Mouse (Mus musculus): Measurements from ENCODE around the gene Tlx1. TPM values are rescaled to one million over a fixed set of nuclear protein-coding genes. Genes with fewer than 3 reads are reported as not detected.

Tlx1 gene
- not detected for total RNA-seq (2021)
- long read RNA-seq, experiment 1: 0 reads
- long read RNA-seq, experiment 2: 0 reads

GRCm38 (mm10) chr19:45150490-45151181, at the start of gene Tlx1:
TSS of gene Tlx1 (plus strand) at chr19:45150680.
- DNase-seq (ENCODE audit: low spot score in 2 of 2): no peak

GRCm38 (mm10) chr19:45105591-45105990, 44.9 kb upstream of the Tlx1 start:
- no peak for DNase-seq (ENCODE audit: low spot score in 2 of 2)

- no peak for DNase-seq (ENCODE audit: low spot score in 2 of 2)
These were observed 43.8 kb upstream of the Tlx1 start for GRCm38 (mm10) chr19:45106689-45107088.

- DNase-seq (ENCODE audit: low spot score in 2 of 2): no peak
These were observed 39.8 kb upstream of the Tlx1 start for GRCm38 (mm10) chr19:45110681-45111080.

DNA sequence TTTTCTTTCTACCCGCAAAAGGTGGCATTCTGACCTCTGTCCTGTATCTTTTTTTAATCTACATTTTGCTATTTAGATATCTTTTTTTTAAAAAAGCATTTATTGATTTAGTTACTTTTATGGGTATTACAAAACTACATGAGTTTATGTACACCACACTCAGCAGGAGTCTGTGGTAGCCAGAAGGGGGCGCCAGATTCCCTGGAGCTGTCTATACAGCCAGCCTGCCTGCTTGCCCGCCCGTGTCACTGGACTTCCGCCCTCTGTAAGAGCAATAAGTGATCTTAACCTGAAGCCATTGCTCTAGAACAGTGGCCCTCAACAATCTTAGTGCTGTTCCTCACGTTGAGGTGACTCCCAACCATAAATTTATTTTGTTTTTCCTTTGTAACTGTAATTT, 38.0 kb upstream of the Tlx1 start:
- no peak for DNase-seq (ENCODE audit: low spot score in 2 of 2)

- no peak for DNase-seq (ENCODE audit: low spot score in 2 of 2)
These were observed 36.6 kb upstream of the Tlx1 start for GRCm38 (mm10) chr19:45113791-45114460.

DNA sequence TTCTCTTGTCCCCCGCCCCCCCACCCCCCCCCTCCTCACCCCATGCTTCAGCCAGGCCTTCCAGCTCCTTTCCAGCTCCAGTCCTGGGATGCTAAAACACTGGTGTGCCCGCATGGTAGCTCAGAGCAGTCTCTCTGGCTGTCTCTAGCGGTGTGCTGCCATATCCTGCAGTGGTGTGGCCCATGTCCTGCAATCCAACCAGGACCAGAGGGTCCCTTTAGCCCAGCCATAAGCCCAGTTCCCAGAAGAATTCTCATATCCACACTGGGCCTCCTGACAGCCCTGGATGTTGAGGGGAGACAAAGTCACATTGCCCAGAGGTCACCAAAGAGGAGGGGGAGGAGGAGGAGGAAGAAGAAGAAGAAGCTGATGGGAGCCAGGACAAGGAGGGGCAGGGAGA, 35.7 kb upstream of the Tlx1 start:
- no peak for DNase-seq (ENCODE audit: low spot score in 2 of 2)

GRCm38 (mm10) chr19:45116798-45117197, 33.7 kb upstream of the Tlx1 start:
- DNase-seq (ENCODE audit: low spot score in 2 of 2): peak; percentile 27 to 35

- no peak for DNase-seq (ENCODE audit: low spot score in 2 of 2)
These were observed 18.4 kb upstream of the Tlx1 start for GRCm38 (mm10) chr19:45131966-45132628.

DNA sequence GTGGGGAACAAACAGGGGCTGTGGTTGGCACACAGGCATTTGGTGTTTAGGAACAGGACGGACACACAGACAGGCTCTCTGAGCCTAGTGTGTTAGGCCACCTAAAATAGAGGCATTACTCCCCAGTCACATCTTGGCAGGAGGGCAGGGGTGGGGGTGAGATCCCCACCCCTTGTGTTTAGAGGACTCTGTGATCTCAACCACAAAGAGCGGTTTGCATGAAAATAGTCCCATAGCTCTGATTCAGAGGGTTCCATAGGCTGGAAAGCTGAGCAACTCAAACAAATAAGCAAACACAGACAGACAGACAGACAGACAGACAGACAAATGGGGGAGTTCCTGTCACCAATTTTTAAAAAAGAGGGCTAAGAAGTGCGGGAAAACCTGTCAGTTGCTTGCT, 7.9 kb upstream of the Tlx1 start:
- DNase-seq (ENCODE audit: low spot score in 2 of 2): no peak

GRCm38 (mm10) chr19:45143214-45143895, 7.1 kb upstream of the Tlx1 start:
- DNase-seq (ENCODE audit: low spot score in 2 of 2): no peak

- DNase-seq (ENCODE audit: low spot score in 2 of 2): no peak
These were observed 3.4 kb upstream of the Tlx1 start for GRCm38 (mm10) chr19:45147071-45147470.

DNA sequence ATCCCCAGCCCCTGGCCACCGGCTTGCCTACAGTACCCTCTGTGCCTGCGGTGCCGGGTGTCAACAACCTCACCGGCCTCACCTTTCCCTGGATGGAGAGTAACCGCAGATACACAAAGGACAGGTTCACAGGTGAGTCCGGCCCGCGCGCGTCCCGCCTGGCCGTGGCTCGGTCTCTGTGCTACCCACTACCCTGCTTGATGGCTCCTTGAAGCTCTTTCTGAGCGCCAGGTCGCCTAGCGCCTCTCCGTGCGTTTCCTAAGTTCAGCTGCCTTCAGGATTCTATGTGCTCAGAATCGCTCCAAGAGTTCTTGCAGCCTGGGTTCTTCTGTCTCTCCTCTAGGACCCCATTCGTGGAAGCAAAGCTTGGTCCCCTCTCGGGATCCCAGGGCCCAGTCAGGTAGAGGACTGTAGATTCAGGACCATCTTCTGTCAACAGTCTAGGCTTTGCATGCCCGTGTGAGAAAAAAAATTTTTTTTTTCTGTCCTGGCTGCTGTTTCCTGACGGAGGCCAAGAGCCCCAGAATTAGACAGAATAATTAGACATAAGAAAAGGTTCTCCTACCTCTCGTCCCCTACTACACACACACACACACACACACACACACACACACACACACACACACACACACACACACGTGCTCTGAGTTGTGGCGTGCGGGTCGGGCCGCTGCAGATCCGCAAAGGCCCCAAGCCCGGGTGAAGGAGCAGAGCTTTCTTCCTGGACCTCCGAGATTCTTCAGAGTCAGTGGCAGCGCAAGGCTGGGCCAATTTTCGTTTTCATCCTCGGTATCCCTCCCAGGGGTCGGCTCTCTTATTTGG, 1.1 kb downstream of the Tlx1 start:
- DNase-seq (ENCODE audit: low spot score in 2 of 2): no peak

GRCm38 (mm10) chr19:45152183-45152650, 1.7 kb downstream of the Tlx1 start:
- DNase-seq (ENCODE audit: low spot score in 2 of 2): no peak

DNA sequence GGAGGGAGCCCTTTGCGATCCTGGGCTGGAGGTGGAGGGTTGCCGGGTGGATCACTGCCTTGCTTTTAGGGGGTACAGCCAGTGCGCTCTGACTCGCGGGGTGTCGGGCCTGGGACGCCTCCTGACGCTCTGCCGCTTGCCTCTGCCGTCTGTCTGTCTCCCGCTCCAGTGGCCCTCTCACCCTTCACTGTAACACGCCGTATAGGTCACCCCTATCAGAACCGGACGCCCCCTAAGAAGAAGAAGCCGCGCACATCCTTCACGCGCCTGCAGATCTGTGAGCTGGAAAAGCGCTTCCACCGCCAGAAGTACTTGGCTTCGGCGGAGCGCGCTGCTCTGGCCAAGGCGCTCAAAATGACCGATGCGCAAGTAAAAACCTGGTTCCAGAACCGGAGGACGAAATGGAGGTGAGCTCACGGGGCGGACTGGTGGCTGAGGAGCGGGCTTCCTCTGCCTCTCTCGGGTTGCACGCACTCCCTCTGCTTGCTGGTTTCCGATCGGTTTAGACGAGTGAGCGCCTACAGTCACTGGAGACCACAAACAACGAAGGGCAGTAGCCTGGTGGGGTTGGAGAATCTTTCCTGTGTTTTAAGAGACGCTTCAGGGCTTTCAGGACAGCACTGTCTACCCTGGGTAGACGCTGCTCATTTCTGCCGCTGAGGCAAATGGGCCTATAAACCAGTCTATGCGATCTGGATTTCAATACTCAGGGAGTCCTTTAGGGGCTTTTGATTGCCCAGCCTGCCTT, 3.0 kb downstream of the Tlx1 start:
- DNase-seq (ENCODE audit: low spot score in 2 of 2): no peak

DNA sequence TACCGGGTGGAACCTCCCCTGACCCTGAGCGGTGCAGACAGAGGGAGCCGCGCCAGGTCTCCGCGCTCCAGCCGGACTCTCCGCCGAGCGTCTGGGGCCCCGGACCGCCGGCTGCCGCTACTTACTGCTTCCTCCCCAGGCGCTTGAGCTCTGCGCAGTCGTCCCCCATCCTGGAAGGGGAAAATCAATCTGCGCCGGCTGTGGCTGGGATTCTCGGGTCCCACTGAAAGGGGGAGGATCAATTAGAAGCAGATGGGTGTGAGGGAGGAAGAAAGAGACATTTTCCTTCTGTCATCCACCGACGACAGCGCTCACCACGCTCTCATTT, 3.5 kb downstream of the Tlx1 start:
- DNase-seq (ENCODE audit: low spot score in 2 of 2): no peak

DNA sequence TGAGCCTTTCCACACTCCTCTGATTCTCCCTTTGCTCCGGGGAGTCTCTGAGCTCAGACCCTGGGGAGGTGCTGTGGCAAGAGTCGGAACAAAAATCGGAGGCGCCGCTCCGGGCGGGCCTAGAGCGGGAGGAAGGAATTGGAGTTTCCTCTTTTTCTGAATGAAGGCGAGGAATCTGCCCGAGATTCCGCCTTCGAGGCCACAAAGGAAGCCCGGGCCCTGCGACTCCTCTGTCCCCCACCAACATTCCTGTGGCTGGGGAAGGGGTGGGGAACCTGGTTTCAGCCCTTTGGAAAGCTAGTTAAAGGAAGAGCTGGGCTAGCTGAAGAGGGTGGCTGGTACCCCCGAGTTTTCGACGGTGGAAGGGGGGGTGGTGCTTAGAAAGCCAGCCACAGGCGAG, 4.0 kb downstream of the Tlx1 start:
- DNase-seq (ENCODE audit: low spot score in 2 of 2): no peak

DNA sequence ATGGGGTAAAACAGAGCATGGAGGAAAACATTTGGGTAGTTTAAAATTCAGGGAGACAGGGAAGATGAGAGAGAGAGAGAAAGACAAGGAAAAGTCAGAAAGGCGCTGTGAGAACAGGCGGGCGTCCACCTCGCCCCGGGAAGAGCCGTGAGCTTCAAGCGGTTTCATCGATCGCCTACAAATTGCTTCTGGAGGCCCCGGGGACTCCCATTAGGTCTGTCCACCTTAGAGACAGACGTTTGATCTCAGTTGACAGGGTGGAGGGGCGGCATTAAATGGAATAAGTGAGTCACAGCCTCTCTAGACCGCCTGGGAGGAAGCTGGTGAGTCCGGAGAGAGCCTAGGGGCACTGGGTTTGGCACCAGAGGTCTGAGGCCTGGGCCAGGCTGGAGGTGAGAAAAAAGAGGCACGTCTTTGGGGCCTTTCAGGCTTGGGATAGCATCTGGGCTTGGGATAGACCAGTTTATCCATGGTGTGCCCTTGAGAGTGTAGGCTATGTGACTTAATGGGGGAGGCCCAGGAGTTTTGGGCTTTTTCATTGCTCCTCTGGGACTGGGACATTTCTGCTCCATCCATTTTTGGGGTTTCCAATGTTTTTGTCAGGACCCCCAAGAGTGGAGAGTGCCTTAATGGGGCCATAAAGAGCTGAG, 4.8 kb downstream of the Tlx1 start:
- DNase-seq (ENCODE audit: low spot score in 2 of 2): no peak

GRCm38 (mm10) chr19:45155791-45156186, 5.3 kb downstream of the Tlx1 start:
- no peak for DNase-seq (ENCODE audit: low spot score in 2 of 2)

DNA sequence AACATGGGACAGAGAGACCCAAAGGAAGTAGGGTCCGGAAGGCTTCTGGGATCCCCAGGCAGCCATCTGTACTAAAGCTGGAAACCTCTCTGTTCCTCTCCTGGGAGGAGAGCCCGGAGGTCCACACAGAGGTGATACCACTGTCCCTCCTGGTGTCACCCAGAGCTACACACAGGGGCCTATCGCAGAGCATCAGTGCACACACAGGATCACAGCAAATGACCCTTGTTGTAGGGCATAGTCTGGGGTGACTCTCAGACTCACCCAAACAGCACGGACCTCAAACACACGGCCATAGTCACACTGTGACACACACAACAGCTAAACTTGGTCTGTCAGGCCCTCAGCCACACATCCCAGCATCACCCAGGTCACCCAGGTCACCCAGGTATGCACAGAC, 5.9 kb downstream of the Tlx1 start:
- DNase-seq (ENCODE audit: low spot score in 2 of 2): no peak

All from adrenal gland, adult 18-20 months (tissue).